Mouse (Mus musculus): ENCODE measurements around the gene Mov10l1.

- TF ChIP-seq CTCF (IDR thresholded peaks at IDR 0.05; ENCODE audit: low read depth) (no peak), EP300 (IDR thresholded peaks at IDR 0.05; ENCODE audit: low read depth) (no peak)
Observed at GRCm38 (mm10) chr15:89089248-89090051, 106.7 kb downstream of the Mov10l1 start.
